ENCODE assay signal across 22 mouse cellular contexts in the genomic region with DNA sequence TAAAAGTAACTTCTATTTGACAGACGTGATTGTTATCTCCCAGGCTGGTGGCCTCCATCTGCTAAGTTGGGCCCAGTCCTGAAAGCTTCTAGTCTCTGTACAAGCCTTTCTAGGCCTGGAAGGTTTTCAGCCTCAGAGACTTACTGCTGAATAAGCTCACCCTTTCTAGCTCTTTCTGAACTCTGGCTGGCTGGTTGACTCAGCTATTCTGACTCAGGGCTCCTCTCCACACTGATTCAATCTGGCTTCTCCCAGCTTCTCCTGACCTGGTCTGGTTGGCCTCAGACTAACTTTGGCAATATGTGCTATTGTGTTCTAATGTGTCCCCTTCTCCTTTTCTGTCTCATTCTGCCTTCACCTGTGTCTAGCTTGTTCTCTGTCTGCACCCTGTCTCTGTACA. TPM values are rescaled to one million over a fixed set of nuclear protein-coding genes. Genes with fewer than 3 reads are reported as not detected.
"Had no signal": no experiment of that assay in that cellular context is flagged by ENCODE, and none has a peak within 500 bp of the region (broad histone marks: within the 10 kb centered on the region; RNA-seq: fewer than 3 reads in every experiment).

No protein-coding gene starts in this region.

- H3K9me3 ChIP-seq: limb, embryonic 12.5 days; liver, embryonic 13.5 days; lung, embryonic 15.5 days; midbrain, embryonic 13.5 days; neural tube, embryonic 15.5 days had no signal

- DNase-seq: kidney, adult 8-10 months; kidney, postnatal 36 days; layer of hippocampus, adult 9-11 months; layer of hippocampus, postnatal 36 days; liver; liver, embryonic 13.5 days; liver, postnatal 0 days; lung, postnatal 14 days; thymus, adult 18-20 months; thymus, postnatal 25 days had no signal

- ATAC-seq: liver, postnatal 0 days; midbrain, embryonic 13.5 days had no signal

- H3K4me2 ChIP-seq: limb, embryonic 12.5 days; liver, embryonic 13.5 days; lung, embryonic 15.5 days; midbrain, embryonic 13.5 days; neural tube, embryonic 15.5 days had no signal

- H3K4me3 ChIP-seq: limb, embryonic 12.5 days; liver, embryonic 13.5 days; lung, embryonic 15.5 days; megakaryocyte, embryonic 14.5 days; midbrain, embryonic 13.5 days; myocyte; neural tube, embryonic 15.5 days had no signal

- H3K27ac ChIP-seq: kidney, postnatal 0 days; limb, embryonic 12.5 days; liver, embryonic 13.5 days; lung, embryonic 15.5 days; macrophage; midbrain, embryonic 13.5 days; neural tube, embryonic 15.5 days had no signal

- H3K36me3 ChIP-seq: limb, embryonic 12.5 days; liver, embryonic 13.5 days; lung, embryonic 15.5 days; midbrain, embryonic 13.5 days; neural tube, embryonic 15.5 days had no signal

- H3K27me3 ChIP-seq: limb, embryonic 12.5 days; liver, embryonic 13.5 days; lung, embryonic 15.5 days; midbrain, embryonic 13.5 days; neural tube, embryonic 15.5 days had no signal

- H3K9ac ChIP-seq: limb, embryonic 12.5 days; liver, embryonic 13.5 days; liver, postnatal 0 days; lung, embryonic 15.5 days; midbrain, embryonic 13.5 days; neural tube, embryonic 15.5 days had no signal

RNA-seq across cellular contexts. Expression of gene Faiml, which starts 2.2 kb away (rescaled TPM):
- total RNA-seq: layer of hippocampus, adult 18-20 months; layer of hippocampus, postnatal 36 days; left cerebral cortex, postnatal 36 days had no signal
- polyA plus RNA-seq: kidney, postnatal 0 days; limb, embryonic 12.5 days; liver, embryonic 13.5 days; liver, postnatal 0 days; lung, embryonic 15.5 days; macrophage; midbrain, embryonic 13.5 days; myocyte; neural tube, embryonic 11.5 days; neural tube, embryonic 15.5 days; urinary bladder, adult 2 months had no signal
